Mouse (Mus musculus) liver, adult 2 months (tissue): Measurements from ENCODE around the gene Slc52a3. TPM values are rescaled to one million over a fixed set of nuclear protein-coding genes. Genes with fewer than 3 reads are reported as not detected.

ENCODE experiments used
- DNase-seq: peaks from one replicate; pipeline ENCODE4 v3.0.0-alpha.2; 2011; ENCODE audit warnings: low read depth, low spot score; ENCODE audit errors: extremely low read depth
- H3K27ac ChIP-seq: fragments of 200-500 bp; replicated peaks from 2 replicates; pipeline ENCODE4 v1.5.1; 2012; ENCODE audit warnings: low read depth, mild to moderate bottlenecking, control low read depth, inconsistent platforms, low read length; ENCODE audit not compliant: insufficient read depth
- H3K27me3 ChIP-seq: fragments of 200-500 bp; 2 replicates; pipeline ENCODE4 v1.6.1; 2012; ENCODE audit warnings: mild to moderate bottlenecking, moderate library complexity, low read length, inconsistent platforms; ENCODE audit not compliant: control insufficient read depth, insufficient read depth
- H3K36me3 ChIP-seq: fragments of 200-500 bp; 2 replicates; pipeline ENCODE4 v1.6.1; 2012; ENCODE audit warnings: low read length, inconsistent platforms; ENCODE audit not compliant: control insufficient read depth, insufficient read depth
- H3K4me1 ChIP-seq: fragments of 200-500 bp; 2 replicates; pipeline ENCODE4 v1.6.1; 2011; ENCODE audit warnings: low read length; ENCODE audit not compliant: control insufficient read depth, insufficient read depth
- H3K4me3 ChIP-seq: fragments of 200-500 bp; 2 replicates; pipeline ENCODE4 v1.5.1; 2011; ENCODE audit warnings: low read depth, mild to moderate bottlenecking, control low read depth, low read length, moderate library complexity; ENCODE audit not compliant: insufficient read depth
- H3K79me2 ChIP-seq: fragments of 200-500 bp; 2 replicates; pipeline ENCODE4 v1.6.1; 2012; ENCODE audit warnings: inconsistent platforms, mild to moderate bottlenecking, low read length, moderate library complexity; ENCODE audit not compliant: control insufficient read depth, insufficient read depth
- H3K9ac ChIP-seq: fragments of 200-500 bp; 2 replicates; pipeline ENCODE4 v1.6.1; 2012; ENCODE audit warnings: low read depth, mild to moderate bottlenecking, control low read depth, inconsistent platforms, low read length
- CTCF ChIP-seq: fragments of 200-500 bp; IDR thresholded peaks from 2 replicates; pipeline ENCODE4 v1.5.1; 2011; ENCODE audit warnings: low read depth, low read length, control low read depth
- POLR2A ChIP-seq: fragments of 200-500 bp; IDR thresholded peaks from 2 replicates; pipeline ENCODE4 v1.6.1; 2011; ENCODE audit warnings: low read length, control low read depth; ENCODE audit not compliant: insufficient read depth; ENCODE audit errors: extremely low read depth
- WGBS: fragments of 180-500 bp; shearing (Covaris S2); methylation state at CpG from one replicate; pipeline ENCODE4 v1.1.7; 2018; 5-methylcytosine and 5-hydroxymethylcytosine counted together
- polyA plus RNA-seq: library from polyadenylated mRNA; depleted of rRNA; stranded (reverse); fragments of >200 nt; gene quantifications from 2 replicates; pipeline ENCODE4 v1.2.3, GENCODE M21; 2012
- total RNA-seq: library from RNA; depleted of rRNA; stranded (reverse); fragments of >200 nt; gene quantifications from 2 replicates; pipeline ENCODE4 v1.2.3, GENCODE M21; 2014

Slc52a3 gene
- total and polyA plus RNA-seq, 2 experiments: 0.18 to 0.48 TPM

GRCm38 (mm10) chr2:151964052-151964451, 32.3 kb upstream of the Slc52a3 start:
- no peak for TF ChIP-seq CTCF
- no peak for TF ChIP-seq POLR2A
- Histone ChIP-seq H3K27ac (no peak overlapping the region), H3K4me3 (no peak overlapping the region), H3K36me3 (no peaks in the 10 kb centered on the region), H3K79me2 (no peaks in the 10 kb centered on the region), H3K9ac (no peak overlapping the region), H3K4me1 (peaks cover 5% of the 10 kb centered on the region), H3K27me3 (no peaks in the 10 kb centered on the region)
- 72% methylated on average over 9 of the region's 9 CpGs for WGBS
- no peak for DNase-seq

DNA sequence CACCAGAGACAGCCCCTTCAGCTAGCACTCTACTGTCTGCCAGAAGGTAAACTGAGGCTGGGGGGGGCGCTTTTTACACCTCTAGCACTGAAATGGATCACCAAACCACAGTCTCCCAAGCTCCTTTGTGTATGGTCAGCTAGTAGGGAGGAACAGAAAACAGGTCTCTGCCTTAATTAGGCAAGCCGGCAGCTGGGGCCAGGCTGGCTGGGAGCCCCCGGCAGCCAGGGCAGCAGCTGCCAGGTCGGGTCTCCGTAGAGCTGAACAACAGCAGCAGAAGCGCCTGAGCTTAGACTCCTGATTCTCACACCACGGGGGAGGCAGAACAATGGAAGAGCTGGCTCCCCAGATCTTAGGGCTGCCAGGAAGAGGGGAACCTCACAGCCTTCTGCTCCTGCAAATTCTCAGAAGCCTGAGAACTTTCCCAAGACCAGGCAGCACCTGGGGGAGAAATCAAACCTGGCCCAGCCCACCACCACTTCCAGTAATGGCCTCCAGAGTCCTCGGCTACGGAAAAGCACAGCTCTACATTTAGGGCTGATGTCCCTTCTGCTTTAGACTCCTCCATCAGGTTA, 29.0 kb upstream of the Slc52a3 start:
- TF ChIP-seq CTCF (no peak), POLR2A (no peak)
- no peaks in the 10 kb centered on the region for H3K79me2 ChIP-seq

GRCm38 (mm10) chr2:151967792-151968191, 28.5 kb upstream of the Slc52a3 start:
- Histone ChIP-seq H3K79me2 (no peaks in the 10 kb centered on the region), H3K9ac (no peak overlapping the region), H3K27me3 (no peaks in the 10 kb centered on the region), H3K4me3 (no peak overlapping the region), H3K4me1 (peaks cover 3% of the 10 kb centered on the region; the same call in 1 of the 2 replicates), H3K27ac (no peak overlapping the region), H3K36me3 (no peaks in the 10 kb centered on the region)
- 80% methylated on average over 2 of the region's 2 CpGs for WGBS
- no peak for DNase-seq
- TF ChIP-seq CTCF (no peak), POLR2A (no peak)

More for the DNA sequence above, 29.0 kb upstream of the Slc52a3 start:
- Histone ChIP-seq H3K4me1 (0 out of 2 replicates have a peak, but pooled peaks cover 2% of the 10 kb centered on the region), H3K36me3 (no peaks in the 10 kb centered on the region), H3K4me3 (no peak overlapping the region), H3K27ac (no peak overlapping the region), H3K27me3 (no peaks in the 10 kb centered on the region), H3K9ac (no peak overlapping the region)
- WGBS: 72% methylated on average over 9 of the region's 9 CpGs
- no peak for DNase-seq

DNA sequence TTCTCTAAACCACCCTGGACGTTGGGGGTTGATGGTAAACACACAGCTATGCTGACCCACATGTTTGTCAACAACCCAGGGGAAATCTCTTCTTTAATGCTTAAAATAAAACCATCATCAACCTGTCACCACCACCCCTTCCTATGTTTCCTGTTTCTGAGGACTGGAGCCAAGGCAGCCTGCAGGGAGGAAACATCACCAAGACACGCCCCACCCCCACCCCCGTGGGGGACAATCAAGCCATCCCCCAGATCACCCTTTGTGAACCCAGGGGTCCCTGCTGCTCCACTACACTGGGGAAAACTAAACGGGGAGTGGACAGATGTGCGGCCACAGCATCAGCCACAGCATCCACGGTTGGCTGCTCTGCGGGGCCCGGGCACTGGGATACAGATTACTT, 27.9 kb upstream of the Slc52a3 start:
- H3K4me1 ChIP-seq: peaks cover 8% of the 10 kb centered on the region; the same call in 1 of the 2 replicates
- no peak for DNase-seq
- no peaks in the 10 kb centered on the region for H3K27me3 ChIP-seq
- H3K36me3 ChIP-seq: no peaks in the 10 kb centered on the region
- 81% methylated on average over 8 of the region's 8 CpGs for WGBS
- TF ChIP-seq CTCF: no peak
- TF ChIP-seq POLR2A: no peak
- H3K9ac ChIP-seq: no peak overlapping the region
- no peaks in the 10 kb centered on the region for H3K79me2 ChIP-seq
- no peak overlapping the region for H3K27ac ChIP-seq
- H3K4me3 ChIP-seq: no peak overlapping the region

GRCm38 (mm10) chr2:151968986-151969385, 27.3 kb upstream of the Slc52a3 start:
- 90% methylated on average over 7 of the region's 7 CpGs for WGBS
- Histone ChIP-seq H3K9ac (no peak overlapping the region), H3K79me2 (no peaks in the 10 kb centered on the region), H3K4me3 (no peak overlapping the region), H3K4me1 (peaks cover 9% of the 10 kb centered on the region), H3K36me3 (no peaks in the 10 kb centered on the region), H3K27me3 (no peaks in the 10 kb centered on the region), H3K27ac (no peak overlapping the region)
- TF ChIP-seq POLR2A (no peak), CTCF (no peak)
- no peak for DNase-seq

DNA sequence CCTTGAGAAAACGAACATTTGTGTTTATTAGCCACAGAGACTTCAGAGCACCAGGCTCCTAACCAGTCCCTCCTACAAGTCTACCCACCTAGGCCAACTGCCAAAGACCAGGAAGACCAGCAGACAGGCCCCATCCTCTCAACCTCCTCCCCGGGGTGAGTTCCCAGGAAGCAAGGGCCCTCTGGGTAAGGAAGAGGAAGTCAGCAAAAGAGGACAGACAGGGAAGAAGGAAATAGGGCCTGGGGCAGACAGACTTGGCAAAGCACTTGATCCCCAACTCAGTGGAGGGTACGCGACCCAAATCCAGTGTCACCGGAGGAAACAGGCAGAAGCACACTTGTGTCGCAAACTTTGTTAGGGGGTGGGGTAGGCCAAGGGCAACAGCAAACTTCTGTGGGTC, 26.9 kb upstream of the Slc52a3 start:
- H3K4me1 ChIP-seq: peaks cover 12% of the 10 kb centered on the region
- TF ChIP-seq CTCF (no peak), POLR2A (no peak)

More for the DNA sequence above, 26.9 kb upstream of the Slc52a3 start:
- 60% methylated on average over 6 of the region's 6 CpGs for WGBS
- DNase-seq: no peak
- no peaks in the 10 kb centered on the region for H3K79me2 ChIP-seq
- no peak overlapping the region for H3K4me3 ChIP-seq
- H3K27ac ChIP-seq: no peak overlapping the region
- no peaks in the 10 kb centered on the region for H3K36me3 ChIP-seq
- H3K9ac ChIP-seq: no peak overlapping the region
- no peaks in the 10 kb centered on the region for H3K27me3 ChIP-seq
